In the genomic region with DNA sequence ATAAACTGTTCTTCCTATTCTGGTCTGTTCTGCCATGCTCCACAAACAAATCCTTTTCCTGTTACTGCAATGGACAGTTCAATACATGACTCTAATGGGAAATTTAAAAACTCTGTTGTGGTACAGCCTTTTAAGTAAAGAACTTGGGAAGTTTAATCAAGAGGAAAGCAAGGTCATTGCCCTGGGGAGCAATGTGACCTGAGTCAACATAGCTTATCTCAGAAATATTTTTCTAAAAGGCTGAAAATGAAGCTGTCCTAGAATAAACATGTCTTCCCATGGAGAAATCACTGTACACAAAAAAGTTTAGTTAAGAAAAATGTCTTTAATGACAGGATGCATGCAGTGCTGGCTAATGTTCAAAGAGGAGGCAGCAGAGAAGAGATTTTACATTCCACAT, we compare ENCODE assay signal across 22 mouse cellular contexts. TPM values are rescaled to one million over a fixed set of nuclear protein-coding genes. Genes with fewer than 3 reads are reported as not detected.
"Had no signal": no experiment of that assay in that cellular context is flagged by ENCODE, and none has a peak within 500 bp of the region (broad histone marks: within the 10 kb centered on the region; RNA-seq: fewer than 3 reads in every experiment).

No protein-coding gene starts in this region.

- H3K4me3 ChIP-seq: lung, embryonic 15.5 days; megakaryocyte, embryonic 14.5 days; midbrain, embryonic 13.5 days; midbrain, embryonic 15.5 days; neural tube, embryonic 12.5 days; stomach, embryonic 15.5 days had no signal

- H3K36me3 ChIP-seq: lung, embryonic 15.5 days; midbrain, embryonic 15.5 days had no signal

- H3K9ac ChIP-seq: lung, embryonic 15.5 days; midbrain, embryonic 13.5 days; midbrain, embryonic 15.5 days; neural tube, embryonic 12.5 days; stomach, embryonic 15.5 days had no signal

- H3K27ac ChIP-seq: lung, embryonic 15.5 days; macrophage; midbrain, embryonic 13.5 days; midbrain, embryonic 15.5 days; neural tube, embryonic 12.5 days; stomach, embryonic 15.5 days; stomach, postnatal 0 days had no signal

- H3K9me3 ChIP-seq: lung, embryonic 15.5 days; megakaryocyte, embryonic 14.5 days; midbrain, embryonic 13.5 days; midbrain, embryonic 15.5 days; neural tube, embryonic 12.5 days; stomach, embryonic 15.5 days had no signal

- ATAC-seq: lung, postnatal 0 days; midbrain, embryonic 13.5 days; midbrain, embryonic 15.5 days had no signal

- DNase-seq: lung, adult 2 months; lung, postnatal 14 days; lung, postnatal 36 days; right cerebral cortex, postnatal 14 days; thymus, adult 2 months; thymus, postnatal 25 days; thymus, postnatal 4 days had no signal

- H3K27me3 ChIP-seq: lung, embryonic 15.5 days; megakaryocyte, embryonic 14.5 days; midbrain, embryonic 15.5 days; neural tube, embryonic 12.5 days; stomach, embryonic 15.5 days had no signal

- H3K4me2 ChIP-seq: lung, embryonic 15.5 days; midbrain, embryonic 11.5 days; midbrain, embryonic 13.5 days; midbrain, embryonic 15.5 days; neural tube, embryonic 12.5 days; stomach, embryonic 15.5 days had no signal

RNA-seq across cellular contexts. Expression of a gene that starts 37.5 kb away (rescaled TPM):
- polyA plus RNA-seq: lung, adult 2 months; macrophage; midbrain, embryonic 11.5 days; midbrain, embryonic 13.5 days; neural tube, embryonic 12.5 days; spleen, adult 2 months; thymus, adult 2 months had no signal

RNA-seq across cellular contexts. Expression of a gene that starts 45.0 kb away (rescaled TPM):
- polyA plus RNA-seq: lung, adult 2 months; lung, embryonic 15.5 days; lung, postnatal 0 days; macrophage; midbrain, embryonic 11.5 days; midbrain, embryonic 13.5 days; midbrain, embryonic 15.5 days; midbrain, postnatal 0 days; neural tube, embryonic 12.5 days; neural tube, embryonic 14.5 days; spleen, adult 2 months; stomach, embryonic 15.5 days; stomach, postnatal 0 days; testis, adult 2 months; thymus, adult 2 months; urinary bladder, adult 2 months had no signal
